Mouse (Mus musculus) neural tube, embryonic 13.5 days (tissue): Measurements from ENCODE around the gene Ugt1a6b. TPM values are rescaled to one million over a fixed set of nuclear protein-coding genes. Genes with fewer than 3 reads are reported as not detected.
"Not testable (repeated sequence)": the region's sequence is repeated elsewhere in the genome, so short reads cannot be mapped to it uniquely, and the experiment has no call there.

Experiments used
- ATAC-seq: fragments of 200-750 bp; cut with Nextera tagmentation; 2 replicates; pipeline ENCODE4 v1.8.0; 2017; ENCODE audit warnings: low read depth, mild to moderate bottlenecking, moderate TSS enrichment, moderate library complexity
- H3K27ac ChIP-seq: fragments of 300-500 bp; sonication (generic); replicated peaks from 2 replicates; pipeline ENCODE4 v1.5.1; 2015; ENCODE audit warnings: moderate library complexity, mild to moderate bottlenecking, inconsistent platforms
- H3K27me3 ChIP-seq: fragments of 300-500 bp; sonication (generic); 2 replicates; pipeline ENCODE4 v1.6.1; 2015; ENCODE audit warnings: mild to moderate bottlenecking, inconsistent platforms
- H3K36me3 ChIP-seq: fragments of 300-500 bp; sonication (generic); 2 replicates; pipeline ENCODE4 v1.6.1; 2015; ENCODE audit warnings: mild to moderate bottlenecking, inconsistent platforms
- H3K4me1 ChIP-seq: fragments of 300-500 bp; sonication (generic); replicated peaks from 2 replicates; pipeline ENCODE4 v1.6.1; 2015; ENCODE audit warnings: inconsistent platforms
- H3K4me2 ChIP-seq: fragments of 300-500 bp; sonication (generic); 2 replicates; pipeline ENCODE4 v1.6.1; 2015; ENCODE audit warnings: inconsistent platforms, mild to moderate bottlenecking, moderate library complexity
- H3K4me3 ChIP-seq: fragments of 300-500 bp; sonication (generic); 2 replicates; pipeline ENCODE4 v1.5.1; 2015; ENCODE audit warnings: mild to moderate bottlenecking, inconsistent platforms
- H3K9ac ChIP-seq: fragments of 300-500 bp; sonication (generic); 2 replicates; pipeline ENCODE4 v1.6.1; 2015; ENCODE audit warnings: moderate library complexity, mild to moderate bottlenecking, inconsistent platforms
- H3K9me3 ChIP-seq: fragments of 300-500 bp; sonication (generic); 2 replicates; pipeline ENCODE4 v1.6.1; 2016; ENCODE audit warnings: inconsistent platforms
- WGBS: fragments of 180-500 bp; shearing (Covaris S2); methylation state at CpG from one replicate; pipeline ENCODE4 v1.1.7; 2015; 5-methylcytosine and 5-hydroxymethylcytosine counted together
- polyA plus RNA-seq: library from polyadenylated mRNA; unstranded; fragments of >200 nt; fragmentation: Nextera tagmentation; extraction: Ambion mirVana; gene quantifications from 2 replicates; pipeline ENCODE4 v1.2.1, GENCODE M21; 2015

The Ugt1a6b gene
- not detected in 2 replicates for polyA plus RNA-seq

DNA sequence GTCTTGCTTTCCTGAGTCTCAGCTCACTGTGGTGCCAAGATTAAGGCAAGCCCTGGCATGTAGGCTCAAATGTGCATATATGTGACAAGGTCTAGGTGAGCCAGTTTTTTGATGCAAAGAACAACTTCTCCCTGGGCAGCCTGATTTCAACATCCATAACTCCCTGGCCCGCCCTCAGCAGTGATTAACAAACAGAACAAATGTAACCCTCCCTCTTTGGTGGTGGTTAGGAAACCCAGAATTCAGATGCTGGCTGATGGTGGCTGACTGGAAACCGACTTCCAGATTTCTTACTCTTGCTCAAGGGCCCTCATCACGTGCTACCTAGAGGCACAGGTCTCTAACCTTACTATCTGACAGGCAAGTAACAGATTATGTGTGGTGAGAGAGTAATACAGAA, at the start of gene Ugt1a6b:
Ugt1a6b (plus strand) TSS at position 234 of the 400 bp plus-strand sequence.
- H3K4me1 ChIP-seq, H3K27ac ChIP-seq, H3K4me3 ChIP-seq, H3K27me3 ChIP-seq, H3K9me3 ChIP-seq, ATAC-seq, H3K9ac ChIP-seq, H3K36me3 ChIP-seq, H3K4me2 ChIP-seq: not testable (repeated sequence)
- WGBS, result 68% methylated on average over 3 of the region's 3 CpGs

GRCm38 (mm10) chr1:88055088-88055487, 48.0 kb upstream of the Ugt1a6b start, which contains the start of gene Ugt1a10:
Gene Ugt1a10 (plus strand): TSS chr1:88055388.
- no peak within 1 kb of the TSS for H3K9ac ChIP-seq
- ATAC-seq, result no peak
- no peaks in the 10 kb centered on the region for H3K9me3 ChIP-seq
- H3K4me2 ChIP-seq, result no peak within 1 kb of the TSS
- H3K4me1 ChIP-seq, result no peaks in the 10 kb centered on the region
- no peak within 1 kb of the TSS for H3K4me3 ChIP-seq
- 85% methylated on average over 1 of the region's 1 CpGs for WGBS
- no peaks in the 10 kb centered on the region for H3K27me3 ChIP-seq
- no peak within 1 kb of the TSS for H3K27ac ChIP-seq
- H3K36me3 ChIP-seq, result no peaks in the 10 kb centered on the region

DNA sequence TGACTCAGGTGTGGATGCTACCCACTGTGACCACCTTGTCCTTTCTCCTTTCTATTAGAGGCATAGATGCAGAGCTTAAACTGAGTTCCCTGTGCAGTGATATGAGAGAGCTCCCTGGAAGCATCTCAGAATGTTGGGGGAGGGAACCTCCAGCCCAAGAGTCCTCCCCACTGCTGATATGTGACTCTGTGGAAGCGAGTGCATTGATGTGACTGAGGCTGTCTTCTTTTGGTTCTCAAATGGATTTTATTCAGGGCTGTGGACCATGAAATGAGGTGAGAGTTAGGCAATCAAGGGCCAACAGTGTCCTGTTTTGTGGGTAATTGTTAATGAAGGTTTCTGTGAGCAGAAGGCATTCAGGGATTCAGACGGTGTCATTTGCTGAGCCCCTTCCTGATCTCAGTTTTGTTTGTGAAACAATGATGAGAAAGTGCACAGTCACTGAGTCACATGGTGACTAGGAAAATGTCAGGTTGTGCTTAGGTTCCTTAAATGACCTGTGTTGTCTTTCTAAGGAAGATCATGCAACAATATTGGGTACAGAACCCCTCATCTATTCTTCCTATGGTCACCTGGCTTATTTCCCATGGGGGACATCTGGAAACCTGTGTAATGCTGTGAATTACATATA, 36.5 kb upstream of the Ugt1a6b start:
- not testable (repeated sequence) for H3K4me1 ChIP-seq, H3K27me3 ChIP-seq, H3K4me2 ChIP-seq, H3K36me3 ChIP-seq, H3K9ac ChIP-seq, H3K27ac ChIP-seq, ATAC-seq, H3K9me3 ChIP-seq, H3K4me3 ChIP-seq
- WGBS, result 67% methylated on average over 1 of the region's 2 CpGs

DNA sequence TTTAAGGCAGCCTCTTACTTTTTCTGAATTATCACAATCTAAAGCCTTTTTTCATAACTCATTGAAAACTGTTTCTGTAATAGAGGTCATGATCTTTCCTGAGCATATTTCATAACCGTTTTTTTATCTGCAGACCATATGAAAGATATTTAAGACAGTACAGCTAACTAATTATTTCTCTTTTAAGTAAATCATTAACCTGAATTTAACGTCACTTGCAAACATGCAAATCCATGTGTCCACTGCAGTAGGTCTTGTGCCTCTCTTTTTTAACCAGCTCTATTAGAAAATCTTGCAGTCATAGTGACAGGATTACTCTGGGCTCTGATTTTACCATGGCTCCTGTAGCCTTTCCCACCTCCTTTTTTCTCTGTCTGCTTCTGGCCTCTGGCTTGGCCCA, 32.6 kb upstream of the Ugt1a6b start, which contains the start of gene Ugt1a9:
Ugt1a9 (plus strand) TSS at position 306 of the 400 bp plus-strand sequence.
- Histone ChIP-seq H3K4me2 (no peak within 1 kb of the TSS), H3K36me3 (no peaks in the 10 kb centered on the region), H3K4me3 (no peak within 1 kb of the TSS), H3K9me3 (no peaks in the 10 kb centered on the region), H3K4me1 (no peaks in the 10 kb centered on the region), H3K27ac (no peak within 1 kb of the TSS), H3K27me3 (no peaks in the 10 kb centered on the region), H3K9ac (no peak within 1 kb of the TSS)
- WGBS, result 80% methylated on average over 2 of the region's 2 CpGs
- ATAC-seq, result no peak

DNA sequence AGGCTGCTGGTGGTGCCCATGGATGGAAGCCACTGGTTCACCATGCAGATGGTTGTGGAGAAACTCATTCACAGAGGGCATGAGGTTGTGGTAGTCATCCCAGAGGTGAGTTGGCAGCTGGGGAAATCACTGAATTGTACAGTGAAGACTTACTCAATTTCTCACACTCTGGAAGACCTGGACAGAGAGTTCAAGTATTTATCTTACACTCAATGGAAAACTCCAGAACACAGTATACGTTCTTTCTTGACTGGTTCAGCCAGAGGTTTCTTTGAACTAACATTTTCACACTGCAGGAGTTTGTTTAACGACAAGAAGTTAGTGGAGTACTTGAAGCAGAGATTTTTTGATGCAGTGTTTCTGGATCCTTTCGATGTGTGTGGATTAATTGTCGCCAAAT, 32.1 kb upstream of the Ugt1a6b start:
- WGBS, result 84% methylated on average over 4 of the region's 4 CpGs
- Histone ChIP-seq H3K27ac (no peak overlapping the region), H3K36me3 (no peaks in the 10 kb centered on the region), H3K9me3 (no peaks in the 10 kb centered on the region), H3K4me2 (no peak overlapping the region), H3K27me3 (no peaks in the 10 kb centered on the region), H3K9ac (no peak overlapping the region), H3K4me1 (no peaks in the 10 kb centered on the region), H3K4me3 (no peak overlapping the region)
- ATAC-seq, result no peak

DNA sequence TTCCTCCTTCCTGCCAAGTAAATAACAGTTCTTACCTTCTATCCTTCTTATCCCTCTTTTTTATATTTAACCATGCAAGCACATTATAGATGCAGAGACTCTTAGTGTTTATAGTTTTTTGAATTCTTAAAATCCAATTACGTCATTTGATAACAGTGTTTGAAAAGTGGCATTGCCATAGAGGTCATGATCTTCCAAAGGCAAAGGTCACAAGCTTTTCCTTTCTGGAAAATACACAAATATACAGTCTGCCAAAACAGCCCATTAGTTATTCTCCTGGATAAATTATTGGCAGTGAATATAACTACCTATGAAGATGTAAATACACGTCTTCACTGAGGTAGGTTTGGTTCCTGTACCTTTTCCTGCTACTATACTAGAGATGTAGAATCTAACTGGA, 28.6 kb upstream of the Ugt1a6b start:
- H3K4me1 ChIP-seq, result no peaks in the 10 kb centered on the region
- H3K27me3 ChIP-seq, result no peaks in the 10 kb centered on the region
- H3K9me3 ChIP-seq, result no peaks in the 10 kb centered on the region
- 87% methylated on average over 2 of the region's 2 CpGs for WGBS
- H3K27ac ChIP-seq, result no peak overlapping the region
- no peak for ATAC-seq
- no peaks in the 10 kb centered on the region for H3K36me3 ChIP-seq
- no peak overlapping the region for H3K9ac ChIP-seq
- H3K4me2 ChIP-seq, result no peak overlapping the region
- no peak overlapping the region for H3K4me3 ChIP-seq

GRCm38 (mm10) chr1:88077128-88077527, 25.9 kb upstream of the Ugt1a6b start:
- Histone ChIP-seq H3K27me3 (no peaks in the 10 kb centered on the region), H3K4me1 (no peaks in the 10 kb centered on the region), H3K36me3 (no peaks in the 10 kb centered on the region), H3K9ac (no peak overlapping the region), H3K9me3 (no peaks in the 10 kb centered on the region), H3K4me2 (no peak overlapping the region), H3K4me3 (no peak overlapping the region), H3K27ac (no peak overlapping the region)
- no peak for ATAC-seq
- WGBS, result 86% methylated on average over 1 of the region's 1 CpGs

DNA sequence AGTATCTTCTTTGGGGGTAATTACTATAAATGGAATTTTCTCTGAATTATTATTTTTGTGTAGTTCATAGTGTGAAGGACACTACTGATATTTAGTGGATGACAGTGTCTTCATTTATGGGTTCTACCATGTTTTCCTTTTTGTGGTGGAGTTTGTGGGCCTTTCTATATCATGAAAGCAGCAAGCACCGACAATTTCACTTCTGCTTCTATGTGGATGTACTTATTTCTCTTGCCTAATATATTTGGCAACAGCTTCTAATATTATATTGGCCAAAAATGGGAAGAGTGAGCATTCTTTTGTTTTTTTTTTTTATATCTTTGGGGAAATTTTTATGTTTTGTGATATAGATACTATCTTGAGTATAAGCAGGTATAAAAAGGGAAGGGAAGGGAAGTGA, 21.4 kb upstream of the Ugt1a6b start:
- Histone ChIP-seq H3K27me3 (no peaks in the 10 kb centered on the region), H3K4me1 (no peaks in the 10 kb centered on the region), H3K9me3 (no peaks in the 10 kb centered on the region), H3K4me2 (no peak overlapping the region), H3K9ac (no peak overlapping the region), H3K4me3 (no peak overlapping the region), H3K27ac (no peak overlapping the region), H3K36me3 (no peaks in the 10 kb centered on the region)
- WGBS, result 97% methylated on average over 1 of the region's 1 CpGs
- no peak for ATAC-seq

GRCm38 (mm10) chr1:88086125-88086524, 16.9 kb upstream of the Ugt1a6b start:
- Histone ChIP-seq H3K9ac (no peak overlapping the region), H3K4me2 (no peak overlapping the region), H3K9me3 (no peaks in the 10 kb centered on the region), H3K27me3 (no peaks in the 10 kb centered on the region), H3K4me1 (no peaks in the 10 kb centered on the region), H3K27ac (no peak overlapping the region), H3K4me3 (no peak overlapping the region), H3K36me3 (no peaks in the 10 kb centered on the region)
- WGBS, result 85% methylated on average over 1 of the region's 1 CpGs
- ATAC-seq, result no peak

DNA sequence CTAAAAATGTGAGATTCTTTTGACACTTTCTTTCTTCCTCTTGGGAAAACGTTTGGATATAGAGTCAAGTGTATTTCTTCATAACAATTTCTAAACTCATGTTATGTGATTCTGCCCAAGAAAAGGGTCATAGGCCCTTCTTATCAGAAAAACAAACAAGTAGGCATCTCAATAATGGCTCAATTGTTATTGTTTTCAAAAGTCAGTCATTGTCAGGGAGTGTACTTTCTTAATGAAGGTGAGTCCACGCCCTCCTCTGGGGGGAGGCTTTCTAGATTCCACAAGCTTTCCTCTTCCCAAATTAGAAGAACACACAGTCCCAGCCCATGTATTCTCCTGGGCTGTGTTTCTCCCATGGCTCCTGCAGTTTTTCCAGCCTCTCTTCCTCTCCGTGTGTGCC, 15.5 kb upstream of the Ugt1a6b start, which contains the start of gene Ugt1a8:
Ugt1a8 (plus strand) TSS at position 301 of the 400 bp plus-strand sequence.
- H3K9ac ChIP-seq, result no peak within 1 kb of the TSS
- H3K27ac ChIP-seq, result no peak within 1 kb of the TSS
- H3K27me3 ChIP-seq, result no peaks in the 10 kb centered on the region
- no peak within 1 kb of the TSS for H3K4me3 ChIP-seq
- no peaks in the 10 kb centered on the region for H3K36me3 ChIP-seq
- no peaks in the 10 kb centered on the region for H3K9me3 ChIP-seq
- WGBS, result 78% methylated on average over 3 of the region's 3 CpGs
- no peak within 1 kb of the TSS for H3K4me2 ChIP-seq
- no peak for ATAC-seq
- H3K4me1 ChIP-seq, result no peaks in the 10 kb centered on the region

DNA sequence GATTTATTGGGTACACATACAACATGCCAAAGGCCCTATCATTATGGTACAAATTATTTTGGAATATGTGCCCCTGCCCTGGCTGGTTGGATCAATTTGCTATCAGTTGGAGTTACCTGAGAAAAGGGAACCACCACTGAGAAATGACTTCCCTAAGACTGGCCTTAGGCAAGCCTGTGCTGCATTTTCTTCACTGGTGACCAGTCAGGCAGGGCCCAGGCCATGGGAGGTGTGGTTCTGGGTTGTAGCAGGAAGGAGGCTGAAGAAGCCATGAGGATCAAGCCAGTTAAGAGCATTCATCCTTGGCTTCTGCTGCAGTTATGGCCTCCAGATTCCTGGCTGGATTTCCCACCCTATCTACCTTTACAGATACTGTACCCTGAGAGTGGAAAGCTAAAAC, 10.7 kb upstream of the Ugt1a6b start:
- H3K36me3 ChIP-seq, result no peaks in the 10 kb centered on the region
- no peak overlapping the region for H3K4me3 ChIP-seq
- H3K27me3 ChIP-seq, result no peaks in the 10 kb centered on the region
- H3K4me1 ChIP-seq, result no peaks in the 10 kb centered on the region; the same call in 1 of the 2 replicates
- H3K9ac ChIP-seq, result no peak overlapping the region
- no peak overlapping the region for H3K4me2 ChIP-seq
- no peaks in the 10 kb centered on the region for H3K9me3 ChIP-seq
- H3K27ac ChIP-seq, result no peak overlapping the region
- no peak for ATAC-seq

GRCm38 (mm10) chr1:88094270-88094676, 8.8 kb upstream of the Ugt1a6b start:
- not testable (repeated sequence) for H3K27me3 ChIP-seq, H3K4me1 ChIP-seq, ATAC-seq, H3K9ac ChIP-seq, H3K9me3 ChIP-seq, H3K36me3 ChIP-seq, H3K4me3 ChIP-seq, H3K27ac ChIP-seq, H3K4me2 ChIP-seq
- 79% methylated on average over 3 of the region's 3 CpGs for WGBS

DNA sequence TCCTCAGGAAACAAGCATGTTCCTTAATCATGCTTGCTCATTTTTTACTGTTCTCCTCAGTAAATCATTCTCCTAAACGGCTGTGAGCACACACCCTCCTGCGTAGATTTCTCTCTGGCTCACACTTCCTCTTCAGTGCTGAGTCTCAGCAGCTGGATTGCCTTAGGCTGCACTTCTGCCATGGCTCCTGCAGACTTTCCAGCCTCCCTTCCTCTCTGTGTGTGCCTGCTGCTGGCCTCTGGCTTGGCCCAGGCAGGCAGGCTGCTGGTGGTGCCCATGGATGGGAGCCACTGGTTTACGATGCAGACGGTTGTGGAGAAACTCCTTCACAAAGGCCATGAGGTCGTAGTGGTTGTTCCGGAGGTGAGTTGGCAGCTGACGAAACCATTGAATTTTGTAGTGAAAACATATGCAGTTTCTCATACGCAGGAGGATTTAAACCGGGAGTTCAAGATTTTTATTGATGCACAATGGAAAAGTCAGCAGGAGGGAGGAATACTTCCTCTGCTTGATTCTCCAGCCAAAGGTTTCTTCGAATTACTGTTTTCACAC, 8.0 kb upstream of the Ugt1a6b start, which contains the start of gene Ugt1a7c:
Ugt1a7c (plus strand) TSS at position 122 of the 552 bp plus-strand sequence.
- ATAC-seq, result no peak
- no peak within 1 kb of the TSS for H3K9ac ChIP-seq
- H3K4me1 ChIP-seq, result no peaks in the 10 kb centered on the region; the same call in 1 of the 2 replicates
- no peaks in the 10 kb centered on the region for H3K27me3 ChIP-seq
- H3K4me3 ChIP-seq, result no peak within 1 kb of the TSS
- H3K9me3 ChIP-seq, result no peaks in the 10 kb centered on the region
- 56% methylated on average over 10 of the region's 10 CpGs for WGBS
- H3K27ac ChIP-seq, result no peak within 1 kb of the TSS; the same call in 1 of the 2 replicates
- H3K4me2 ChIP-seq, result no peak within 1 kb of the TSS
- H3K36me3 ChIP-seq, result no peaks in the 10 kb centered on the region
